Mouse (Mus musculus): ENCODE data around the gene Gm13289.
"Not testable (repeated sequence)": the region's sequence is repeated elsewhere in the genome, so short reads cannot be mapped to it uniquely, and the experiment has no call there.

Gm13289 gene

DNA sequence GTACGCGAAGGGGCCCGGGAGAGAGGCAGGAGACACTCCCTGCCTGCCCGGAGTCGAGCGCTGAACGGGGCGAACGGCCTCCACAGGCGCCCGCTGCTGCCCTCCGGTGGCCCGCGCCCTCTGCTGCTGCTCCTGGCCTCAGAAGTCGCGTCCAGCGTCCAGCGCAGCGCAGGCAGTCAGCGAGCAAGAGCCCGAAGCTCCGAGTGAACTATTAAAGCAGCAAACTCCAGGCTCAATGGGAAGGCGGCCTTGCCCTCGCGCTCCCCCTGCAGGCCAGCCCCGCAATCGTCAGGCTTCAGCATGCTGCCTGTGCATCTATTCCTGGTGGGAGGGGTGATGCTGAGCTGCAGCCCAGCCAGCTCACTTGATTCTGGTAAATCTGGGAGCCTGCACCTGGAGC, 8.7 kb downstream of the Gm13289 start, which contains the start of gene Gm13276:
Gene Gm13276 (plus strand): TSS at position 301 of the 400 bp plus-strand sequence.
- DNase-seq = not testable (repeated sequence)

- peak; percentile 76 to 81 for DNase-seq
Measured at GRCm38 (mm10) chr4:88788402-88788801, 11.7 kb downstream of the Gm13289 start, which contains the start of gene Gm13277. Gene Gm13277, plus strand, starts transcription at chr4:88788632.

- DNase-seq = not testable (repeated sequence)
Measured at GRCm38 (mm10) chr4:88791250-88791649, 14.5 kb downstream of the Gm13289 start, which contains the start of gene Gm13278. Gene Gm13278, plus strand, starts transcription at chr4:88791550.

- DNase-seq = peak; percentile 10 to 48
Measured at GRCm38 (mm10) chr4:88793936-88794675, 17.4 kb downstream of the Gm13289 start, which contains the start of gene Gm13275. Gene Gm13275, plus strand, starts transcription at chr4:88794487.

DNA sequence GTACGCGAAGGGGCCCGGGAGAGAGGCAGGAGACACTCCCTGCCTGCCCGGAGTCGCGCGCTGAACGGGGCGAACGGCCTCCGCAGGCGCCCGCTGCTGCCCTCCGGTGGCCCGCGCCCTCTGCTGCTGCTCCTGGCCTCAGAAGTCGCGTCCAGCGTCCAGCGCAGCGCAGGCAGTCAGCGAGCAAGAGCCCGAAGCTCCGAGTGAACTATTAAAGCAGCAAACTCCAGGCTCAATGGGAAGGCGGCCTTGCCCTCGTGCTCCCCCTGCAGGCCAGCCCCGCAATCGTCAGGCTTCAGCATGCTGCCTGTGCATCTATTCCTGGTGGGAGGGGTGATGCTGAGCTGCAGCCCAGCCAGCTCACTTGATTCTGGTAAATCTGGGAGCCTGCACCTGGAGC, 20.4 kb downstream of the Gm13289 start, which contains the start of gene Gm13279:
Gene Gm13279 (plus strand): TSS at position 301 of the 400 bp plus-strand sequence.
- DNase-seq = not testable (repeated sequence)

- not testable (repeated sequence) for DNase-seq
Measured at GRCm38 (mm10) chr4:88799365-88799764, 22.6 kb downstream of the Gm13289 start, which contains the start of gene Gm13285. Gene Gm13285, plus strand, starts transcription at chr4:88799665.

DNA sequence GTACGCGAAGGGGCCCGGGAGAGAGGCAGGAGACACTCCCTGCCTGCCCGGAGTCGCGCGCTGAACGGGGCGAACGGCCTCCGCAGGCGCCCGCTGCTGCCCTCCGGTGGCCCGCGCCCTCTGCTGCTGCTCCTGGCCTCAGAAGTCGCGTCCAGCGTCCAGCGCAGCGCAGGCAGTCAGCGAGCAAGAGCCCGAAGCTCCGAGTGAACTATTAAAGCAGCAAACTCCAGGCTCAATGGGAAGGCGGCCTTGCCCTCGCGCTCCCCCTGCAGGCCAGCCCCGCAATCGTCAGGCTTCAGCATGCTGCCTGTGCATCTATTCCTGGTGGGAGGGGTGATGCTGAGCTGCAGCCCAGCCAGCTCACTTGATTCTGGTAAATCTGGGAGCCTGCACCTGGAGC, 26.2 kb downstream of the Gm13289 start, which contains the start of gene Gm13287:
Gene Gm13287 (plus strand): TSS at position 301 of the 400 bp plus-strand sequence.
- not testable (repeated sequence) for DNase-seq

DNA sequence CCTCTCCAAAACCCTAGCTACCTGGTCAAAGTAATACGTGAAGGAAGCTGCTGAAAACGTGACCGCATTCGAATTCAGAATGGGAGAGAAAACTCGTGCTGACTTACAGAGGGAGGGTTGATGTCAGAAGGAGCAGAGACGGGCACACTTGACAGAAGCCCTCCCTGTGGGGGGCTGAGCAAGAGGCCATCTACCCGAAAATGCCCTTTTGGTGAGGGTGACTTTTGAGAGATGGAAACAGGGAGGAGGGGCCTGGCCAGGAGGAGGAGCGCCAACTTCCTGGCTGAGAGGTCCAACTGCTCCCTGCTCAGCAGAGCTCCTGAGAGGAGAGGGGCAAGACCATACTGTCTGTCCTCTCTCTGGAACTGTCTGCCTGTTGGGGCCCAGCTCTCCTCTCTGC, 28.5 kb downstream of the Gm13289 start, which contains the start of gene Gm13288:
Gene Gm13288 (plus strand): TSS at position 301 of the 400 bp plus-strand sequence.
- DNase-seq = not testable (repeated sequence)

- DNase-seq = peak; percentile 20 to 58
Measured at GRCm38 (mm10) chr4:88805761-88806160, 29.0 kb downstream of the Gm13289 start.

- DNase-seq = no peak
Measured at GRCm38 (mm10) chr4:88815928-88816327, 39.2 kb downstream of the Gm13289 start, which contains the start of gene Ifna7. Gene Ifna7, plus strand, starts transcription at chr4:88816228.

DNA sequence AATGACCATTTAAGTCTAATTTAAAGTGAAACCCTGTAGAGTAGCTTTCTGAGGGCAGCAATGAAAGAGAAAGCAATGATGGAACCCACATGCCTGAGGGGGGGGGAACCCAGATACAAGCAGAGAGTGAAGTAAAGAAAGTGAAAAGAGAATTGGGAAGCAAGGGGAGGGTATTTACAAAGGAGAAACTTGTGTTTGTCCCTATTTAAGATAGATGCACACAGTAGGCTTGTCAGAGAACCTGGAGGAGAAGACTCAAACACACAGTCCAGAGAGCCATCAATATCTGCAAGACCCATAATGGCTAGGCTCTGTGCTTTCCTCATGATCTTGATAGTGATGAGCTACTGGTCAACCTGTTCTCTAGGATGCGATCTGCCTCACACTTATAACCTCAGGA, 42.9 kb downstream of the Gm13289 start, which contains the start of gene Ifna11:
Gene Ifna11 (plus strand): TSS at position 301 of the 400 bp plus-strand sequence.
- no peak for DNase-seq

GRCm38 (mm10) chr4:88822995-88823394, 46.3 kb downstream of the Gm13289 start:
- peak in 1 of 2 experiments; percentile 24 for DNase-seq

Measured in kidney, postnatal 25 days (tissue).